Mouse (Mus musculus) heart, postnatal 36 days (tissue): Measurements from ENCODE around the gene Rad51b. TPM values are rescaled to one million over a fixed set of nuclear protein-coding genes. Genes with fewer than 3 reads are reported as not detected.

Experiments used
- DNase-seq, 2 experiments: peaks; one replicate each; pipeline ENCODE4 v3.0.0; 2021 to 2022
- intact Hi-C: fragments of 180-260 bp; cut with DNase I; formaldehyde crosslinking; loops from one replicate; pipeline ENCODE4 v1.15.1; 2025
- total RNA-seq, 2 experiments: library from RNA; stranded (reverse); gene quantifications; 2 replicates each; pipeline ENCODE4 v1.2.3; 2021

Gene Rad51b
- total RNA-seq, 2 experiments from 2014 or later: 0.53 to 0.60 TPM

GRCm38 (mm10) chr12:79327868-79328267 lies 30.8 kb downstream of the Rad51b start:
- intact Hi-C loops: no loop called here
- no peak for DNase-seq

- no peak for DNase-seq
- intact Hi-C loops: no loop called here
Observed at GRCm38 (mm10) chr12:79330571-79330970, 33.5 kb downstream of the Rad51b start.

- intact Hi-C loops: no loop called here
- DNase-seq: no peak
Observed at GRCm38 (mm10) chr12:79331722-79332121, 34.6 kb downstream of the Rad51b start.

- intact Hi-C loops: no loop called here
- DNase-seq: no peak
Observed at GRCm38 (mm10) chr12:79338791-79339190, 41.7 kb downstream of the Rad51b start.

GRCm38 (mm10) chr12:79340513-79340912 lies 43.4 kb downstream of the Rad51b start:
- intact Hi-C loops: no loop called here
- peak in 1 of 2 experiments; percentile 31 for DNase-seq

- intact Hi-C loops: no loop called here
- no peak for DNase-seq
Observed at GRCm38 (mm10) chr12:79341291-79341845, 44.3 kb downstream of the Rad51b start.

- intact Hi-C loops: no loop called here
- no peak for DNase-seq
Observed at GRCm38 (mm10) chr12:79346198-79346733, 49.2 kb downstream of the Rad51b start.

- DNase-seq: peak; percentile 52 to 57
- intact Hi-C loops: no loop called here
Observed at GRCm38 (mm10) chr12:79347643-79348042, 50.6 kb downstream of the Rad51b start.

- intact Hi-C loops: loop anchor here (10.0 kb wide), 1 partner anchor 613 kb away; no protein-coding TSS in a partner anchor
- no peak for DNase-seq
Observed at GRCm38 (mm10) chr12:79351461-79351860, 54.4 kb downstream of the Rad51b start.

- intact Hi-C loops: loop anchor here (10.0 kb wide), 1 partner anchor 613 kb away; no protein-coding TSS in a partner anchor
- no peak for DNase-seq
Observed at GRCm38 (mm10) chr12:79352086-79352741, 55.1 kb downstream of the Rad51b start.

- intact Hi-C loops: loop anchor here (10.0 kb wide), 1 partner anchor 612 kb away; no protein-coding TSS in a partner anchor
- peak in 1 of 2 experiments; percentile 22 for DNase-seq
Observed at GRCm38 (mm10) chr12:79352742-79353114, 55.6 kb downstream of the Rad51b start.

GRCm38 (mm10) chr12:79353356-79353755 lies 56.3 kb downstream of the Rad51b start:
- intact Hi-C loops: loop anchor here (10.0 kb wide), 1 partner anchor 611 kb away; no protein-coding TSS in a partner anchor
- DNase-seq: no peak

- no peak for DNase-seq
- intact Hi-C loops: loop anchor here (5.0 to 10.0 kb wide), 2 partner anchors 258 to 610 kb away; no protein-coding TSS in a partner anchor
Observed at GRCm38 (mm10) chr12:79354621-79355020, 57.5 kb downstream of the Rad51b start.

- no peak for DNase-seq
- intact Hi-C loops: loop anchor here (5.0 to 10.0 kb wide), 2 partner anchors 256 to 609 kb away; no protein-coding TSS in a partner anchor
Observed at GRCm38 (mm10) chr12:79356138-79356537, 59.1 kb downstream of the Rad51b start.

GRCm38 (mm10) chr12:79357631-79358030 lies 60.5 kb downstream of the Rad51b start:
- intact Hi-C loops: loop anchor here (5.0 to 10.0 kb wide), 2 partner anchors 255 to 607 kb away; no protein-coding TSS in a partner anchor
- no peak for DNase-seq

- intact Hi-C loops: loop anchor here (1.0 to 10.0 kb wide), 4 partner anchors 254 to 788 kb away; no protein-coding TSS in a partner anchor
Observed at GRCm38 (mm10) chr12:79358613-79359218, 61.6 kb downstream of the Rad51b start.

GRCm38 (mm10) chr12:79359404-79359803 lies 62.3 kb downstream of the Rad51b start:
- no peak for DNase-seq

More at GRCm38 (mm10) chr12:79358613-79359218, 61.6 kb downstream of the Rad51b start:
- peak; percentile 37 to 64 for DNase-seq

GRCm38 (mm10) chr12:79362219-79362618 lies 65.1 kb downstream of the Rad51b start:
- DNase-seq: no peak

More at GRCm38 (mm10) chr12:79359404-79359803, 62.3 kb downstream of the Rad51b start:
- intact Hi-C loops: loop anchor here (1.0 to 10.0 kb wide), 4 partner anchors 253 to 787 kb away; no protein-coding TSS in a partner anchor

GRCm38 (mm10) chr12:79364284-79364683 lies 67.2 kb downstream of the Rad51b start:
- intact Hi-C loops: no loop called here
- DNase-seq: no peak

More at GRCm38 (mm10) chr12:79362219-79362618, 65.1 kb downstream of the Rad51b start:
- intact Hi-C loops: no loop called here

GRCm38 (mm10) chr12:79368818-79369217 lies 71.7 kb downstream of the Rad51b start:
- DNase-seq: no peak
- intact Hi-C loops: no loop called here
